Mouse (Mus musculus): ENCODE results near the gene S100a11. TPM values are rescaled to one million over a fixed set of nuclear protein-coding genes. Genes with fewer than 3 reads are reported as not detected.

The S100a11 gene
- polyA plus RNA-seq, 1 experiment = 1,972 TPM

GRCm38 (mm10) chr3:93557471-93557870 is 37.2 kb downstream of the S100a11 start:
- TF ChIP-seq POLR2AphosphoS2 (IDR thresholded peaks at IDR 0.05; ENCODE audit: insufficient read length, low read depth) (no peak), REST (IDR thresholded peaks at IDR 0.05; ENCODE audit: insufficient read depth, insufficient read length) (no peak), E2F4 (IDR thresholded peaks at IDR 0.05; ENCODE audit: insufficient read depth) (no peak), CEBPB (IDR thresholded peaks at IDR 0.05; ENCODE audit: insufficient read depth, poor library complexity, severe bottlenecking) (no peak), MYOD1 (IDR thresholded peaks at IDR 0.05; ENCODE audit: control insufficient read depth in 1 of 3, insufficient read length in 2 of 3, low read depth in 2 of 3) (no peak), POLR2A (IDR thresholded peaks at IDR 0.05; ENCODE audit: insufficient read length, low read depth) (no peak), USF1 (IDR thresholded peaks at IDR 0.05; ENCODE audit: low read depth) (no peak), MAX (IDR thresholded peaks at IDR 0.05; ENCODE audit: low read depth) (no peak), MYOG (IDR thresholded peaks at IDR 0.05; ENCODE audit: control insufficient read depth in 1 of 3, insufficient read depth in 1 of 3, insufficient read length in 2 of 3, low read depth in 2 of 3) (no peak), SRF (IDR thresholded peaks at IDR 0.05; ENCODE audit: control insufficient read depth, insufficient read length, low read depth) (no peak), TCF12 (IDR thresholded peaks at IDR 0.05; ENCODE audit: insufficient read depth, poor library complexity, severe bottlenecking) (no peak), TCF3 (IDR thresholded peaks at IDR 0.05; ENCODE audit: insufficient read length, low read depth) (no peak)
- H3K79me2 ChIP-seq (ENCODE audit: control insufficient read depth, insufficient read depth) = peaks cover 63% of the 10 kb centered on the region
- no peak overlapping the region for H3ac ChIP-seq (ENCODE audit: control insufficient read depth, insufficient read length)
- no peaks in the 10 kb centered on the region for H3K27me3 ChIP-seq (ENCODE audit: control insufficient read depth, insufficient read depth, insufficient read length)
- H3K36me3 ChIP-seq (ENCODE audit: control insufficient read depth, insufficient read depth) = peaks cover 41% of the 10 kb centered on the region
- H3K4me3 ChIP-seq = peak overlapping the region; percentile 88
- peak overlapping the region; percentile 96 for H3K4me2 ChIP-seq (ENCODE audit: low read depth)

GRCm38 (mm10) chr3:93559961-93560360 is 39.7 kb downstream of the S100a11 start:
- Histone ChIP-seq H3ac (ENCODE audit: control insufficient read depth, insufficient read length) (no peak overlapping the region), H3K4me3 (no peak overlapping the region), H3K36me3 (ENCODE audit: control insufficient read depth, insufficient read depth) (peaks cover 66% of the 10 kb centered on the region), H3K4me2 (ENCODE audit: low read depth) (peak overlapping the region; percentile 96), H3K79me2 (ENCODE audit: control insufficient read depth, insufficient read depth) (peaks cover 77% of the 10 kb centered on the region), H3K27me3 (ENCODE audit: control insufficient read depth, insufficient read depth, insufficient read length) (no peaks in the 10 kb centered on the region)
- TF ChIP-seq MYOD1 (IDR thresholded peaks at IDR 0.05; ENCODE audit: control insufficient read depth in 1 of 3, insufficient read length in 2 of 3, low read depth in 2 of 3) (no peak), POLR2AphosphoS2 (IDR thresholded peaks at IDR 0.05; ENCODE audit: insufficient read length, low read depth) (peak; percentile 20)

- no peaks in the 10 kb centered on the region for H3K27me3 ChIP-seq (ENCODE audit: control insufficient read depth, insufficient read depth, insufficient read length)
- no peak overlapping the region for H3ac ChIP-seq (ENCODE audit: control insufficient read depth, insufficient read length)
- no peak for TF ChIP-seq REST (IDR thresholded peaks at IDR 0.05; ENCODE audit: insufficient read depth, insufficient read length)
- no peak for TF ChIP-seq CEBPB (IDR thresholded peaks at IDR 0.05; ENCODE audit: insufficient read depth, poor library complexity, severe bottlenecking)
- TF ChIP-seq POLR2AphosphoS2 (IDR thresholded peaks at IDR 0.05; ENCODE audit: insufficient read length, low read depth) = peak; percentile 50
- TF ChIP-seq SRF (IDR thresholded peaks at IDR 0.05; ENCODE audit: control insufficient read depth, insufficient read length, low read depth) = no peak
- peak in 1 of 3 experiments; percentile 16 for TF ChIP-seq MYOD1 (IDR thresholded peaks at IDR 0.05; ENCODE audit: control insufficient read depth in 1 of 3, insufficient read length in 2 of 3, low read depth in 2 of 3)
- H3K4me2 ChIP-seq (ENCODE audit: low read depth) = peak overlapping the region; percentile 37
- peaks cover 62% of the 10 kb centered on the region for H3K79me2 ChIP-seq (ENCODE audit: control insufficient read depth, insufficient read depth)
- H3K36me3 ChIP-seq (ENCODE audit: control insufficient read depth, insufficient read depth) = peaks cover 77% of the 10 kb centered on the region
- H3K4me3 ChIP-seq = no peak overlapping the region
These were observed 42.1 kb downstream of the S100a11 start for GRCm38 (mm10) chr3:93562372-93562771.

- peaks cover 54% of the 10 kb centered on the region for H3K79me2 ChIP-seq (ENCODE audit: control insufficient read depth, insufficient read depth)
- H3K4me3 ChIP-seq = no peak overlapping the region
- peaks cover 77% of the 10 kb centered on the region for H3K36me3 ChIP-seq (ENCODE audit: control insufficient read depth, insufficient read depth)
- TF ChIP-seq CEBPB (IDR thresholded peaks at IDR 0.05; ENCODE audit: insufficient read depth, poor library complexity, severe bottlenecking) (no peak), MYOG (IDR thresholded peaks at IDR 0.05; ENCODE audit: control insufficient read depth in 1 of 3, insufficient read depth in 1 of 3, insufficient read length in 2 of 3, low read depth in 2 of 3) (no peak), MYOD1 (IDR thresholded peaks at IDR 0.05; ENCODE audit: control insufficient read depth in 1 of 3, insufficient read length in 2 of 3, low read depth in 2 of 3) (no peak), TCF3 (IDR thresholded peaks at IDR 0.05; ENCODE audit: insufficient read length, low read depth) (no peak), REST (IDR thresholded peaks at IDR 0.05; ENCODE audit: insufficient read depth, insufficient read length) (no peak), SRF (IDR thresholded peaks at IDR 0.05; ENCODE audit: control insufficient read depth, insufficient read length, low read depth) (no peak), USF1 (IDR thresholded peaks at IDR 0.05; ENCODE audit: low read depth) (no peak), MAX (IDR thresholded peaks at IDR 0.05; ENCODE audit: low read depth) (no peak), POLR2A (IDR thresholded peaks at IDR 0.05; ENCODE audit: insufficient read length, low read depth) (no peak), POLR2AphosphoS2 (IDR thresholded peaks at IDR 0.05; ENCODE audit: insufficient read length, low read depth) (no peak), TCF12 (IDR thresholded peaks at IDR 0.05; ENCODE audit: insufficient read depth, poor library complexity, severe bottlenecking) (no peak), E2F4 (IDR thresholded peaks at IDR 0.05; ENCODE audit: insufficient read depth) (no peak)
- H3ac ChIP-seq (ENCODE audit: control insufficient read depth, insufficient read length) = no peak overlapping the region
- no peaks in the 10 kb centered on the region for H3K27me3 ChIP-seq (ENCODE audit: control insufficient read depth, insufficient read depth, insufficient read length)
- no peak overlapping the region for H3K4me2 ChIP-seq (ENCODE audit: low read depth)
These were observed 42.9 kb downstream of the S100a11 start for GRCm38 (mm10) chr3:93563216-93563615.

- Histone ChIP-seq H3K27me3 (ENCODE audit: control insufficient read depth, insufficient read depth, insufficient read length) (no peaks in the 10 kb centered on the region), H3K79me2 (ENCODE audit: control insufficient read depth, insufficient read depth) (peaks cover 19% of the 10 kb centered on the region)
- TF ChIP-seq SRF (IDR thresholded peaks at IDR 0.05; ENCODE audit: control insufficient read depth, insufficient read length, low read depth) (no peak), MAX (IDR thresholded peaks at IDR 0.05; ENCODE audit: low read depth) (no peak), POLR2A (IDR thresholded peaks at IDR 0.05; ENCODE audit: insufficient read length, low read depth) (no peak), REST (IDR thresholded peaks at IDR 0.05; ENCODE audit: insufficient read depth, insufficient read length) (no peak), TCF12 (IDR thresholded peaks at IDR 0.05; ENCODE audit: insufficient read depth, poor library complexity, severe bottlenecking) (no peak), POLR2AphosphoS2 (IDR thresholded peaks at IDR 0.05; ENCODE audit: insufficient read length, low read depth) (no peak), CEBPB (IDR thresholded peaks at IDR 0.05; ENCODE audit: insufficient read depth, poor library complexity, severe bottlenecking) (no peak), MYOG (IDR thresholded peaks at IDR 0.05; ENCODE audit: control insufficient read depth in 1 of 3, insufficient read depth in 1 of 3, insufficient read length in 2 of 3, low read depth in 2 of 3) (no peak), MYOD1 (IDR thresholded peaks at IDR 0.05; ENCODE audit: control insufficient read depth in 1 of 3, insufficient read length in 2 of 3, low read depth in 2 of 3) (no peak)
These were observed 46.6 kb downstream of the S100a11 start for GRCm38 (mm10) chr3:93566892-93567291.

More at GRCm38 (mm10) chr3:93566892-93567291, 46.6 kb downstream of the S100a11 start:
- no peak overlapping the region for H3K4me2 ChIP-seq (ENCODE audit: low read depth)
- no peak overlapping the region for H3ac ChIP-seq (ENCODE audit: control insufficient read depth, insufficient read length)
- peaks cover 42% of the 10 kb centered on the region for H3K36me3 ChIP-seq (ENCODE audit: control insufficient read depth, insufficient read depth)
- H3K4me3 ChIP-seq = no peak overlapping the region

All from myocyte (in vitro differentiated cells).